Mouse (Mus musculus) stomach, postnatal 0 days (tissue): ENCODE data around the gene Spin1.

Experiments
- CTCF ChIP-seq: IDR thresholded peaks from 2 replicates; pipeline ENCODE4 v1.5.1; 2016; ENCODE audit warnings: antibody characterized with exemption, low read depth, mild to moderate bottlenecking, moderate library complexity
- EP300 ChIP-seq: optimal IDR thresholded peaks from 2 replicates; pipeline ENCODE3; 2016; ENCODE audit warnings: antibody characterized with exemption

DNA sequence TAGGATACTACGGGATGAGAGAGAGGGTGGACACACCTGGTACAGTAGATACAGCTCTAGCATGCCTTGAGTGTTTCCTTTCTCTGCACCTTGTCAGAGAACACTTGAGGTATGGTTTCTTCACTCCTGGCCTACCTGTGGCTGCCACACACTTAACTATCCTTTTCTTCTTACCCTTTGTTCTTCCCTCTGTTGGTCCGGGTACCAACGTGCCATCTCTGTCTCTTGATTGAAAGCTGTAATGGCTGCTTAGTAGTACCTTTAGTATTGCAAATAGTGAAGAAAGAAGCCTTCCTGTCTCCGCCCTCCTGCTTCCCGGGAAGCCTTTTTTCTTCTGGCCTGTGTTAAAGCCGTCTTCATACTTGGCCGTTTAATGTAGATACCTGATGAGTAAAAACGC lies 24.7 kb downstream of the Spin1 start:
- TF ChIP-seq EP300 = no peak
- TF ChIP-seq CTCF = no peak
